Mouse (Mus musculus): ENCODE results near the gene Tert.

The Tert gene

DNA sequence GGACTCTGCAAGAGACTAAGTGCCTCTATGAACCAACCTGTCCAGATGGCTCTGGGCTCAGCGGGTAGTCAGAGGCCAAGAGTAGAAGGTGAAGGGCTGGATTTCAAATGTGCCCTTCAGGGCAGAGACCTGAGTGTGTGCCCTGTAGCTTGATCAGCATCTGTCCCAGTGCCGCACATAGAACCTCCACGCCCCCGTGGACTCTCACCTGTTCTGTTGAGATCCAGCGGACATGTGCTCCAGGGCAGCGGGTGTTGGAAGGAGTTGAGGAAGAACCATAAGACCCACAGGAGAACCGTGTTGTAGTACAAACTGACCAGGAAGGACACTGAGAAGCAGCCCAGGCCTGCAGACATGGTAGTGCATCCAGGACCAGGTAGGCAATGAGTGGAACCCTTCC lies 48.5 kb downstream of the Tert start:
- no peak for DNase-seq (ENCODE audit: low read depth, low spot score)

DNA sequence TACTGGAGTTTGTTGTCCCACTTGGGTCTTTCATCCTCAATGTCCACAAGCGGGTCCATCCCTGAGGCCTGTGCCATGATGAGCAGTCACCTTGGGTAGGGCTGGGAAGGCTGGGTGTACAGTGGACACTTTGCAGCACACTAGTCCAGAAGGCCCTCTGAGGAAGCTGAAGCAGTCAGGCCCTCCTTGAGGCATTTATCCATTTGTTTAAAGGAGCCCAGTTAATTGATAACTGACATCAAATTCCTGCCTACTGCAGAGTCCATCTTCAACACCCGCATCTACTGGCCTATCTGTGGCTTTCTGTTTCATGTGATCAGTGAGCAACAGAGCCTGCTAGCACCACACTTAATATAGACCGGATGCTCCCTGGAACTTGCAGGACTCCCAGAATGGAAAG lies 51.1 kb downstream of the Tert start, which contains the start of gene Slc6a18:
TSS of gene Slc6a18 (minus strand) at position 171 of the 400 bp plus-strand sequence.
- DNase-seq (ENCODE audit: low read depth, low spot score), result no peak

DNA sequence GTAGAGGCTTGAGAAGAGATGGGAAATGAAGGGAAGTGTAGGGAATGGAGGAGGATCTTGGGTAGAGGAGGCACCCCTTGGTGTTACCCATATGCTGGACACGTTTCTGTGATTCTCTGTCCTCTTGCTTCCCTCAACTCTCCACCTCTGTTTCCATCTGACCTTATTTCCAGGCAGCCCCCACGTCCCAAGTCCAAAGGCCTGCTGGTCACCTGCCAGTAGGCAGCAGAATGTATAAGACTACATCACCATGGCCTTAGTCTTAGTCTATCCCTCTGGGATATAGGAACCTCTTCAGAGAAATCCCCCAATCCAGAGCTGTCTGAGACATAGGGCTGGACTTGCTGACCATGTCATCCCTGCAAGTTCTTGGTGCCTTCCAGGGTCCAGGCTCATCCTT lies 52.6 kb downstream of the Tert start:
- no peak for DNase-seq (ENCODE audit: low read depth, low spot score)

DNA sequence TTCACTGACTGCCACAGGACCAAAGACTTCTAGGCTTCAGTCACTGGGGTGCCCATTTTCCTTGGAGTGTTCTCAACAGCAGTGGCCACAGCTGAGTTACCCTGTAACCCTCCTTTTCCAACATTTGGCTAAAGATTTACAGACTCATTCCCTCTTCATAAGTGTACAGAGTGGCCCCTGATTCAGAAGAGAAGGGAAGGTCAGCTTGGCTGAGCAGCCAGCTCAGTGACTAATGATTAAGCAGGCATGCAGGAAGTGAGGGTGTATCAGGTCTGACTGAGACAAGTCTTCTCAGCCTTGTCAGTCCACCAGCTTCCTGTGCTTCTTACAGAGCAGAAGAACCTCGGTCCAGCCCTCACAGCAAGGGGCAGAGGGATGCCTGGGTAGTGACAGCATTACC lies 53.7 kb downstream of the Tert start:
- no peak for DNase-seq (ENCODE audit: low read depth, low spot score)

DNA sequence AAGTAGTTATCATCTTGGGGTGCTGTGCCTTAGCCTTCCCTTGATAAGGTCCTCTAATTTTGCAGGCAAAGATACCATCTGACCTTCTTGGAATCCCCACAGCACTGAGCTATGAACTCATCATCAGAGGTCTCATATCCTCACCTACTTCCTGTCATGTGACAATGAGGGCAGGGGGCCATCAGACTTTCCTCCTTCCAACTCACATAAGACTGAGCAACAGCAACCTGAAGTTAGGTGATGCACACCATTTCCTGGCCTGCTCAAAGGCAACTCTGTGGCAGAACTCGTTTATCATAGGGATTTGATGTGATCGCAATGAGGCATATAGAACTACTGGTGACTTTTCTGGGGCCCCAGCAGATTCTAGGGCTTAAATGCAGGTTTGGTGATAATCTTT lies 55.5 kb downstream of the Tert start:
- no peak for DNase-seq (ENCODE audit: low read depth, low spot score)

DNA sequence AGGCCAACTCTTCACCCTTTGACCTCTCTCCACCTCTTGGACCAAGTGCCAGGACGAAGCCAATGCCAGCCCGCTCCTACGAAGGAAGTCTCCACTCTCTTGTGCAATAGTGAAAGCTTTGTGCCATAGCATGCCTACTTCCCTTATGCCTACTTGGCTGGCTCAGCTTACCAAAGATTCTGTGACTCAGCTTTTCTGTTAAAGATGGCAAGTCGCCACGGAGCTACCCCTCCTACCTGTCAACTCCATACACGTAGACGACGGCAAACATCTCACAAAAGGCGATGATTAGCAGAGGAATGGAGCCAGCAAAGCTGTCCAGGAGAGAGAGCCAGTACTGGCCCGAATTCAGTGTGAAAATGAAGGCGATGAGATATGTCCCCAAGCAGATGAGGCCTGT lies 57.0 kb downstream of the Tert start:
- DNase-seq (ENCODE audit: low read depth, low spot score), result no peak

DNA sequence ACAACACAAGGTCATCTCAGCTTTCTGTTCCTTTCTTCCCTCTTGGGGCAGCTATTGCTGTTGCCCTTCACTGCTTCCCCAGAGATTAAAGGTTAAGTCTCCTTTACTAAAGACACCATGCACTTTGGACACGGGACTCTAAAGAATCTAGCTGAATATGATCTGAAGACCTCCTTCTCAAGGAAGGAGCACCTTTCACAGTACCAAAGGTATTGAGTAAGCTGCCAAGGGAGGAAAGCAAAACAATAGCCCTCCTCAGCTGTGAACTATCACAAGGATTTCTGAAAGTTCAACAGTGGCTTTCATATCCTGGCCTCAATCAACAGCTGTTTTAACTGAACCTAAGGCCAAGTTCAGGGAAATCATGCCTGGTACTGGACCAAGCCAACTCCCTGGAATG lies 57.7 kb downstream of the Tert start:
- DNase-seq (ENCODE audit: low read depth, low spot score), result no peak

DNA sequence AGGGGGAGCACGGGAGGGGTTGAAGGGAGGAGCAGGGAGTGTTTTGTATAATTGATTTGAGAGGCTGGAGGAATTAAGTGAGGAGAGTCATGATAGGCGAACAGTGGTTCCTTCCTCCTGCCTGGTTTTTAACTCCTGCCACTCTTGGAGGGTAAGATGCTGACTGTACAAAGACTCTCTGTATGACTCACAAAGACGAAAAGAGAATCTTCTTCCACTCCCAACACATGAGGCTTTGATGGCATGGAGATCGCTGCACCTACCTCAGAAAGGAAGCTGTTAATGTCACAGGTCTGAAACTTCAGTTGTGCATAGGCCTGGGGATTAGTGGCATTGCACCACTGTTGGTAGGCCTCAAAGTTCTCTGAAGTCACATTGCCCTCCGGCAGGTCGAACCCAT lies 58.8 kb downstream of the Tert start:
- DNase-seq (ENCODE audit: low read depth, low spot score), result no peak

DNA sequence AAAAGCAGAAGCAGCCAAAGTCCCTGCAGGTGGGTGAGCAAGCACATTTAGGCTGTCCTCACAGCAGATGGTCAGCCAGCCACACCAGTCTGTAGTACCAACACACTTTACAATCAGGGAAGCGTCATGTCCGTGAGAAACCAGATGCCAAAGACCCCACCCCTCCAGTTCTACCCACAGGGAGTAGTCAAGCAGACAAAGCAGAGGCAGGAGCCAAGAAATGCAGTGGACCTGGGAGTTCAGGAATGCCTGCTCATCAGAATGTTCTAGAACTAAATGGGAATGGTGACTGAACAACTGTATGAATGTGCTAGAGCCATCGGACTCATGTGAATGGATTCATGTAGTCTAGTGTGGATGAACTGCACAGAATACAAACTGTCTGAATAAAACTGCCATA lies 60.9 kb downstream of the Tert start:
- DNase-seq (ENCODE audit: low read depth, low spot score), result no peak

DNA sequence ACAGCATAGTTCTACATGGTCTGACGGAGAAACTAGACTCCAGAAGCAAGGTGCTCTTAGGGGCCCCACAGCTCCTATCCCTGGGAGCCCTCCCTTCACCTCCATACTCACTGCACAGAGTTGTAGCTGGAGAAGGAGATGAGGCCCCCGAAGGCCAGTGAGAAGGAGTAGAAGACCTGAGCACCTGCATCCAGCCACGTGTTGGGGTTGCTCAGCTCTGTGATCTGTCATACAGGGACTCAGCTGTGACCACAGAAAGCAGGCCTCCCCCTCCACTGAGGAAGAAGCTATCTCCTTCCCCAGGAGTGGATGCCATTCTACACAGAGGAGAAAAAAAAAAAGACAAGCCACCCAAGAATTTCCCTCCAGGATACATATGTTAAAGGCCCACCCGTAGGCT lies 62.2 kb downstream of the Tert start:
- DNase-seq (ENCODE audit: low read depth, low spot score), result no peak

DNA sequence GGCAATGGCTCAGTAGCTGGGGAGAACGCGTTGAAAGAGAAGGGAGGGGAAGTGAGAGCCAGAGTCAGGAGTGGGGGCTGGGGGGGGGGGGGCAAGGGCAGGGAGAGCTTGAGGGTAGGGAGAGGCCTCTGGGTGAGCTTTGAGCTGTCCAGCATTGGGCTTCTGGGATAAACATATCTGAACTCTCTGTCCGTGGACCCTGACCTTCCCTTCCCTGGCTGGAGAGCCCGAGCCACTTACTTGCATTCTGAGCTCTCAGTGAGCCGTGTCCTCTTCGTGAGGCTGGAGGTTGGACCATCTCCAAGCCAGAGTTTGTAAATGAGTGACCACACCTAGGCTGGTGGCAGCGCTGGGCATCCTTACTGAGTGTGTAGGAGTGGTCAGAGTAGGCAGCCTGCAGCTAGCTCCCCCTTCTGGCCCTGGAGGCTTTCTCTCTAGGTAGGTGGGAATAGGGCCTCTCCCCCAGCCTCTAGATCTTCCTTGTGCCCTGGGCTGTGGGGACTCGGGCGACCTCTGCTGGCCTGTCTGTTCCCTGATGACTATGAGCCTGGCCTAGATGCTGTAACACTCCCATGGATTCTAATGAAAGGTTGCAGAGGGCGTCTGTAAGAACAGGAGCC lies 65.6 kb downstream of the Tert start:
- DNase-seq (ENCODE audit: low read depth, low spot score), result peak; percentile 87

DNA sequence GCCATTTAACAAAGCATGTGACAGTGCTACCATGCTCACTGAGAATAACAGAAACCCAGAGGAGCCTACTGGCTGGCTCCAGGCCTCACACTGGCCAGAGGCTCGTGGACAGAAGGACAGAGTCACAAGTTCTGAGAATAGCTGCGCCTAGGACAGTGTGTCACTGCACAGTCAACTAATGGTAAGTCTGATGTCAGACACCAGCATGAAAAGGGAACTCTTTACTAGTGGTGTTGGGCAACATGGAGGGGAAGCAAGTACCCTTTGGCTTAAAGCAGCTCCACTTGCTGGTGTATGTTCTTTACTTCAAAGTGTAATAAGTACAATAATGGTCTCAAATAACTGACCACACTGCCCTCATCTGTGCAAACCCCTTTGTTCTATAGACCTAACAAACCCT lies 66.6 kb downstream of the Tert start:
- no peak for DNase-seq (ENCODE audit: low read depth, low spot score)

DNA sequence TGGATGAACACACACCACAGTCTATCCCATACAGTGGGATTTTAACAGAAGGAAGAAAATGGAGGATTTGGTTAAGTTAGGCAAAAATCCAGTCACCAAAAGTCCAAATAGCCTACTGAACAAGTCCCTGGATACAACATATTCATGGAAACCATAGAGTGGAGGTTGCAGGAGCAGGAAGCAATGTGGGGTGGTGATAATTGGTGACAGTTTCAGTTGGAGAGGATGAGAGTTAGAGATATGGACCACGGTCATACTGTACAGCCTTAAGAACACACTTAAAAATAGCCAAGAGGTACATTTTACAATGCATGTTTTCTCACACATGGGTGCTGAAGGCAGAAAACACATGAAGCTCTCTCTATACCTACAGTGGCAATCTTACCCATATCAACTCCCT lies 68.3 kb downstream of the Tert start:
- DNase-seq (ENCODE audit: low read depth, low spot score), result no peak

DNA sequence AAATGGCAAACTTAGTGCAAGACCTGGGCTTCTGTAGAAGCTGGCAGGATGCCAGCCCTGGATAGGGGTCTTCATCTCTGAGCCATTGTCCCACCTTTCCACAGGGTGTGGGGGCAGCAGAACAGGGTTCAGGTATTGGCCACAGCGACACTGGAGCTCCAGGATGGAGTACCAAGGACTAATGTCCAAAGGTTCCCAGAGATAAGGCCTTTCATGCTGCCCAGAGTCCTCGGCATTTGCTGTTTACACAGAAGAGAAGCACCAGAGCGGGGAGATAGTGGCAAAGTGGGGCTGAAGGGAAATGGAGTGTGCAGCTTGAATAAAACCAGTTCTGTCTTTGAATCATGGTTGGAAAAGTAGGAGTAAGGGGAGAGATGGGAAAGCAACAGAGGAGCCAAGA lies 69.8 kb downstream of the Tert start:
- no peak for DNase-seq (ENCODE audit: low read depth, low spot score)
